Mouse (Mus musculus) urinary bladder, postnatal 10 days (tissue): ENCODE data around the gene Atg2a.

Source experiments
- DNase-seq: peaks from one replicate; pipeline ENCODE4 v3.0.0; 2022; ENCODE audit warnings: low spot score

Gene Atg2a

DNA sequence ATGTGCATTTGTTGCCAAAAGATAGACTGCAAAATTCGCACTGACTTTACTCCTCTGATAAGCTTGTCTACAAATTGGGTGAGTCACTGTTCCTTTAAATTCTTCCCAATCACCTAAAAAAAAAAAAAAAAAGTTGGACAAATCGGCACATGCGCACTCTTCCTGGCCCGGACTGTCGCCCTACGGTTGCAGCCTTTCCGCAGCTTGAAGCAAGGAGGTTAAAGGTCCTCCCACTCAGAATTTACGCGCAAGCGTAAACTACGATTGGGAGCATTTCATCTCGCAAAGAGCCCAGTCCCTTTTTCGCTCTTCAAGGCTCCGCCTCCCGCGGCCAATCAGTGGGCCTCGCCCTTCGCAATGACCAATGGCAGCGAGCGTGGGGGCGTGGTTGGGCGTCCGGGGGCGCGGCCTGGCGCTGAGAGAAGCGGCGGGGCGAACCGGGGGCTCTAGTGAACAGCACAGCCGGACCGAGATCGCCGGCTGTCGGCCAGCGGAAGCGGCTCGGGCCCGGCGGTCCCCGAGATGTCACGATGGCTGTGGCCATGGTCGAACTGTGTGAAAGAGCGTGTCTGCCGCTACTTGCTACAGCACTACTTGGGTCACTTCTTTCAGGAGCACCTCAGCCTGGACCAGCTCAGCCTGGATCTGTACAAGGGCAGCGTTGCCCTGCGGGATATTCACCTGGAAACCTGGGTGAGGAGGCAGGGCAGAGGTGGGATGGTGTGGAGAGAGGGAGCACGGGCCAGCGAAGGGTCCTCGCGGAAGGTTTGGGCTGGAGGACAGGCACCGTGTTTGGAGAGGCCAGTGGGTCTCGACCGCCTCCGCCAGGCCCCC, at the start of gene Atg2a:
Atg2a (plus strand) TSS at position 395 of the 834 bp plus-strand sequence.
- peak; percentile 96 for DNase-seq

DNA sequence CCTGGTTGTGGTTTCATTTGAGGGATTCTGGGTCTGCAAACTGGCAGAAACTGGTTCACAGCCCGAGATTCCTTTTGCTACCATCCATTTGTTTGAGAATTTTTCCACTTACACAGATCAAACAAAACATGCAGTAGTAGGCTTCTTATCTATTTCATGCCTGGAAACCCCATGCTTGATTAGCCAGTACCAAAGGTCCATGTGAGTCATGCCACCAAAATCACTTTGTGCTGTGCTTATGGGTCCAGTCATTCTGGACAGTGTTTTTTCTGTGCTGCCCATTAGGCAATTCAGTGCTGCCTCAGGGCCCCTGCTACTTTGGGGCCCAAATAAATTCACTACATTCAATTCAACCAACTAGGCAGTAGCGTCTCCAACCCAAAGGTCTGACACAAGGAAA, 37.2 kb upstream of the Atg2a start:
- DNase-seq: no peak

DNA sequence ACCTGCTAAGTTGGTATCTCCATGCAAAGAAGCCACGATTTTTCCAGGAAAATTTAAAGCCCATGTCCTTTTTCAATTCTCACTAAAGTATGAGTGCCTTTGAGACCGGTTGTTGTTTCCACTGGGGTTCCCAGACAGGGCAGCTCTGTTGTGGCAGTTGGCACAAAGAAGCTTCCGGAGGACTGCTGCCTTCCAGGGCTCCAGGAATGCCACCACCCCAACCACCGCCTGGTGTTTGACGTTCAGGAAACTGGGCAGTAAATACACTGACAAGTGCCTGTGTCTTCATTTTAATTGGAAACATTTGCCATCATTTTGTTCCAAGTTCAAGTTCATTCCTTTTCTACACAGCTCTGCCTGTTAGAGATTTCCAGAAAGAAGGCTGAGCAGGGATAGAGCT, 34.8 kb upstream of the Atg2a start:
- DNase-seq: no peak

DNA sequence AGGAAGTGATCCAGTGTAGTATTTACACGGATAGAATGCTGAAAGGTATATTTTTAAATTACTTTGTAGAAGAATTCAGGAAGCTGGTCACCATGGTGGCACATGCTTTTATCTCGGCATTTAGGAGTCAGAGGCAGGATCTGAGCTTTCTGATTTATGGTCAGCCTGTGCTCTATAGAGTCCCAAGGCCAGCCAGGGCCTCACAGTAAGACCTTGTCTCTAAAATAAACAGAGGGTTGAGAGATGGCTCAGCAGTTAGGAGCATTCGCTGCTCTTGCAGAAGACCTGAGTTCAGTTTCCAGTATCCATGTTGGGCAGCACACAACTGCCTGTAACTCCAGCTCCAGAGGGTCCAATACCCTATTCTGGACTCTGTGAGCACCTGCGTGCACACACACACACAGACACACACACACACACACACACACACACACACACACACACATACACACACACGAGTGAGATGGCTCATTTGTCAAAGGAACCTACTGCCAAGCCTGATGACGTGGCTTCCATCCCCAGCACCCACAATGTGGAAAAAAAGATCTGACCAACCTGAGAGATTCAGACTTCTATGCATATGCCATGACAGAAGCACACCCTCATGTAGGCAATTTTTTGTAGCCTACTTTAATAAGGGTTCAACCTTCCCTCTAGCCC, 25.3 kb upstream of the Atg2a start:
- DNase-seq: no peak

DNA sequence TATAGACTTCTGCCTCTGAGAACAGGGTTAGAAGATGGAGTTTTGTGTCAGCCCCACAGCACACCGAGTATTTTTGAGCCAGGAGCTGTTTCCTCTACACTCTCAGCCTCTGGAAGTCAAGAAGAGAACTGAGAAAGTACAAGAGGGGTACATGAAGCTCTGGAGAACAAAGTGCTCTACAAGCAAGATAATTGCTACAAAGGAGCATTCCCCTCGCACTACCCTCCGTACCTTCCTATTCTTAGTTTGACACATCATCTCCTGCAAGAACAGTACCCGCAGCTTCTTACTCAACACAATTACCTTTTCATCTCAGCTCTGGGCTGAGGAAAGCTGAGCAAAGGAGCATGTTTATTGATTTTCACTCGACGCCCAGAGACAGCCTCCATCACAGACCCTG, 22.9 kb upstream of the Atg2a start:
- no peak for DNase-seq

DNA sequence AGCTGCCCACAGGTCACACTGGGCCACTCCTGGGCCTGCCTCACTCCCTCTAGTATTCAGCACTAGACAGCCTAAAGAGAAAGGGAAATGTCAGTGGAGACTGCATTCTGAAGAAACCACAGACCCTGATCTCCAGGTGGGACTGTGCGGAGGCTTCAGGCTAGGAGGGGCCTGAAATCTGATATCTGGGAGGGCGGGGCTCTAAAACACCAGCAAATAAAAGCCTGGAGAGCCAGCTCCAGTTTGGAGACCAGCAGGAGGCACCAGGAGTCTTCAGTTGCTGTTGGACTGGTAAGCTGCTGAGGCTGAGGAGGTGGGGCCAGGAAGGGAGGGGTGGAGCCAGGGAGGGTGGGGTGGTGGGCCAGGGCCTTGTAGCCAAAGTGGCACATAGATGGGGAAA, 15.3 kb upstream of the Atg2a start, which contains the start of gene Gpha2:
Gpha2 (plus strand) TSS at position 246 of the 400 bp plus-strand sequence.
- DNase-seq: no peak

DNA sequence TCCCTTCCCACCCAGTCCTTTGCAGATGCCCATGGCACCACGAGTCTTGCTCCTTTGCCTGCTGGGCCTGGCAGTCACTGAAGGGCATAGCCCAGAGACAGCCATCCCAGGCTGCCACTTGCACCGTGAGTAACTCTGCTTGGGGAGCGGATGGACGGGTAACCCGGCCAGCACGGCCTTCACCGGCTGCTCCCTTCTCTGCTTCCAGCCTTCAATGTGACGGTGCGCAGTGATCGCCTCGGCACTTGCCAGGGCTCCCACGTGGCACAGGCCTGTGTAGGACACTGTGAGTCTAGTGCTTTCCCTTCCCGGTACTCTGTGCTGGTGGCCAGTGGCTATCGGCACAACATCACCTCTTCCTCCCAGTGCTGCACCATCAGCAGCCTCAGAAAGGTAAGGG, 14.7 kb upstream of the Atg2a start:
- no peak for DNase-seq

DNA sequence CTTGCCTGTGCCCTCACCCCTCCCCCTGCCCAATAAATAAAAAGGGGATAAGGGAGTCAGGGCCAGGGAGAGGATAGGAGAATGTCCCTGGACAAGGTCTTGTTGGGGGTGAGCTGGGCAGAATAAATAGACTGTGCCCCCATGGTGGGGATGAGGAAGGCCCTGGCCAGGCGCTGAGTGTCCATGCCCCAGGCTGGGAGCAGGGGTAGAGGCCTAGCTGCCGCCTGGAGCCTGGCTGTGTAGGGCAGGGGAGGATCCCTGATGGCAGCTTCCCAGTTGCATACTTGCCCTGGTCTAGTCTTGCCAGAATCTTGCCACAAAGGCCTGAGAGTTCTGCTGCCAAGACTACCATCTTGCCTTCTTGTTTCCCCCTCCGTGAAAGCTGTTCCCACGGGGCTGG, 13.6 kb upstream of the Atg2a start:
- DNase-seq: no peak

DNA sequence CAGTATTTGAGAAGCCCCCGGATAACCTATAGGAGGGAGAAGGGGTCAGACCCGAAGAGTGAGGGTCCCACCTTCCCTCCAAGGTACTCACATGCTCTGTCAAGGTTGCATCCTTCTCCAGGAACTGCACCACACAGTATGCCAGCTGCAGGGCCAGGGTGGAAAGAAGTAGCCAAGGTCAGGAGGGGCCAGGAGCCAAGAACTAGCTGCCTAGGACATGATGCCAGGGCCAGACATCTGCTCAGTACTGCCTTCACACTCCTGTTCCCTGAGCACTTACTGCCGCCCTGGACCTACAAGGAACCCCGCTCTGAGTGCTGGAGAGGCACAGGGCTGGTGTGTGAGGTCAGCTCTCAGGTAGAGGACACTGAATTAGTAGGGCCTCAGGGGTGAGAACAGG, 11.1 kb upstream of the Atg2a start:
- no peak for DNase-seq

DNA sequence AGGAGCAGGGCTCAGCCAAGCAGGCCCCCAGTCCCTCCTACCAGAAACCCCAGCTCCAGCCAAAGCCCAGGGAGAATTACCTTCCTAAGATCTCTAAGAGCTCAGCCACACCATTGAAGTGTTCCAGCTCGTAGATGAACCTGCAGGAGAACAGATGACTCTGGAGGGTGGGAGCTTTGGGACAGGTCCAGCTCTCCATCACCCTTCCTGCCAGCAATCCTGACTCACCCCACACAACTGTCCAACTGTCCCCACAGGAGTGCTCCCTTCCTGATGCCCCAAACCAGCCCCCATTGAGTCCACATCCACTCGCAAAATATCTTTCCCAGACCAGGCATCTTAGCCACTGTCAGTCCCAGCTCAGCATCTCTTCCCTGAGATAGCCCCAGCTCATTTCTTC, 10.4 kb upstream of the Atg2a start:
- no peak for DNase-seq

DNA sequence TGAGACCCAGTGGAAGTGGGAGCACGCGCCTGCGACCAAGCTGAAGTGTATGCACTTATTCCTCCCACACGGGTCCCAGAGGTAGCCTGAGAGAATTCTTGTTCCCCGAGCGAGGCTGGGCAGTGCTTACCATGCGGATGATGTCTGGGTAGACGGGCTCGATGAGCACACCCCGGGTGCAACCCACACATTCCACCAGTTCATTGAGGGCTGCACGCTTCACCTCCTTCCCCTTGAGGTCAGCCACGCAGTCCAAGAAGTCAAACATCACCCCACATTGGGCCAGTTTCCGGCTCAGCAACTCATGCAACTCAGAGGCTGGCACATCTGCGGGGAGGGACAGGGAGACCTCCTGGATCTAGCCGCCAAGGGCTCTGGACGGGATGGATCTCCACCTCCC, 7.8 kb upstream of the Atg2a start:
- DNase-seq: no peak

DNA sequence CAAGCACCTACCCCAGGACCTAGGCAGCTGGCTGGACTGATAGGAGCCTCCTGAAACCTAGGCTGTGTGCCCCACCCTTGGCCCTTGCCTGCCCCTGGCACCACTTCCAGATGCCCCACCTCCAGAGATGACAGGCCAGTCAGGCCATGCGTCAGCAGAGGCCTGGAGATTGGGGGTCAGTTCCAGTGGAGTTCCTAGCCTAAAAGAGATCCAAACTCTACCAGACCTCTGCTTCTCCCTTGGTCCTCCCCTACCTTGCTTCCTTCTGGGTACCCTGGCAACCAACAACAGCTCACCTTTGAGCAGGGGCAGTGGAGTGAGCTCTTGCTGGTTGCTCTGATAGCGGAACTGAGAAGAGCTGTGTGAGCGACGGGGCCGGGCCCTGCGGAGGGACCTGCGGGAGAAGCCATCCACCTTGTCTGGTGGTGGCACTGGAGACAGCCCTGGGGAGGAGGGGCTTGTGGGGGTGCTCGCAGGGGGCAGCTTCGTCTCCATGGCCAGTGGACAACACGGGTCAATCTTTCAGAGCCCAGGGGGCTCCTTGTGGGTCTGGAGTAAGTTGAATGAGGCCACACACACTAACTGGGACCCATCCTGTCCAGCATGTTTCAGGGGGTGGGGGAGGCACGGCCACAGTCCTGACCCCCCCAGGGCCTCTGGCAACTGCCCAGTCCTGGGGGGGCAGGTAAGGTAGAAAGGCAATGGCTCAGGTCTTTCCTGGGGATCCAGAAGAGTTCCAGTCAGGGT, 7.0 kb upstream of the Atg2a start:
- DNase-seq: no peak

DNA sequence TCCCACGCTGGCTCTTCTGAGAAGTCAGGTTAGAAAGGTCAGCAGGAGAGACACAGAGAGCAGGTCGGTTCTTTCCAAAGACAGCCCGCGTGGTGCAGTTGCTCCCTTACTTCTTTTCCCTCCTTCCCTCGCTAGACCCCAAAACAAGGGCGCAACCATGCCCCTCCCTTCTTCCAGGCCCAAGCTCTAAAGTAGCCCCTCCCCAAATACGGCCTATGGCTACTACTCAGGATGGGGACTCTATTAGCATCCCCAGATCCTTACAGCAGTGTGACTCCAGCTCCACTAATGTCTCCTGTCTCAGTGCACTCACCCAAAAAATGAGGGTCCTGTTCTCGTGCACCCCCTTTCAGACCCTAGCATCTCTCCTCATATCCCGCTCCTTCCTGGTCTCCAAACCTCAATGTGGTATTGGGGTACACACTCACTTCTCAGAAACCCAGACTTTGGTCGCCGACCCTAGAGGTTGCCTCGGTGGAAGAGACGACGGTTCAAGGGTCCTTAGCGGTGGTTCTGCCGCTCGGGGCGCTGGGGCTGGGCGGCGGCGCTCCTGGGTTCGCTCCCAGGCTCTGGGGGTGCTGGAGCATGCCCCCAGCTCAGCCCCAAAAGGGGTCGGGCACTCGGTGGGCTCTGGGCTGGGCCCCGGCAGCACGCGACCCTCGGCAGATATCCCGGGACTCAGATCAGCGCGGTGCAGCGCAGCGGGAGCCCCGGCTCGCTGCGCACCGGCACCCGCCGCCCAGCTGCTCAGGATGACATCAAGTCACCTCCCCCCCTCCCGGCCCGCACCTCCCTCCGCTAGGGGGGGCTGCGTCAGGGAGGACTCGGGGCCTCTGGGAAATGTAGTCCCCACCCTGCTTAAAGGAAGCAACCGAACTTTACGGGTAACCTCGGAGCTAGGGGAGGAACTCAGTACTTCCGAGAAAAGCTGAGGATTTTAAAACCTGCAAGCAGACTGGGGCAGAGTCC, 6.1 kb upstream of the Atg2a start, which contains the start of gene Ppp2r5b:
Ppp2r5b (minus strand) TSS at position 789 of the 969 bp plus-strand sequence.
- peak; percentile 67 for DNase-seq

DNA sequence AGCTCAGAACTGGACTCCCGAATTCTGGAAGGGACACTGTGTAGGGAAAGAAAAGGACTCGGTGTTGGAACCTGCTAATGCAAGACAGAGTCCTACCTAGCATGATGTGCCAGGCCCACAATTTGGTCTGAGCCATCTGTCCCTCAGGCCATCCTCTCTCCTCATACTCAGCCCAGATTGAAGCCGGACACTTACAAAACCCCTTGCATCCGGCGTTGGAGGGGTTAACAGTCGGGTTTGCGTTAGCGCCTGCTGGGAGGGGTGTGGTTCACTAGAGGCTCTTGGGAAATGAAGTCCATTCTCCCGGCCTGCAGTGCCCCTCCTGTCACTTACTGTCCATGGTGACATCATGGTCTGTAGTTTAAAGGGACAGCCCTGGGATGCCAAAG, 5.4 kb upstream of the Atg2a start:
- peak; percentile 63 for DNase-seq

DNA sequence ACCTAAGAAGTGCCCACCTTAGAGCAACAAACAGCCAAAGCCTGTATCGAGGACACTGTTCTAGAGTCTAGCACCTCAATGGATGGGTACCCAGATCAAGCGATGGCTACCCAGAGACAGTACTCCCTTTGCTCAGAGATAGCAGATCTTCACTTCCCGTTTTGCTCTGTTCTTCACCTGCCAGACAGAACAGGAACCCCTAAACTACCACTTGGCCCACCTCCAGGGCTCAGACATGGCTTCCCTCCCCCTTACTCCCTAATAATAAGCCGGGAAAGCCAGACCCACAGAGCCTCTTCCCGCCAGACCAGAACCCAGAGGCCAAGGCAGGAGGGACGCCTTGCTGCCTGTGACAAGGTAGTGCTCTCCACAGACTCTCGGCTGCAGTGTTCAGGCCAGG, 4.6 kb upstream of the Atg2a start:
- DNase-seq: no peak

DNA sequence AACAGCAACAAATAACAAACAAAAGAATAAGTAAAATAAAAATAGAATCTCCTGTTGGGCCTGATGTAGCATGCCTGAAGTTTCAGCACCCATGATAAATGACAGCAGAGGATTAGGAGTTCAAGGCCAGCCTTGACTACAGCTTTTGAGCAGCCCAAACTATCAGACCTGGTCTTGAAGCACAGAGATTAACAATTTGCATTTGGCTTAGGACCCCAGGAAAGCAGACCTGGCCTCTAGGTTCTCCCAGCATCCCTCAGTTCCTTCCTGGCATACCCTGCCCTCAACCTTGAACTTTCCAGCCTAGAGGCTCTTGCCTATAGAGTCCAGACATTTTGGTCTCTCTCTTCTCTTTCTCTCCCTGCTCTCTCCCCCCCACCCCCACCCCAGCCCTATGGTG, 2.7 kb upstream of the Atg2a start:
- DNase-seq: no peak

DNA sequence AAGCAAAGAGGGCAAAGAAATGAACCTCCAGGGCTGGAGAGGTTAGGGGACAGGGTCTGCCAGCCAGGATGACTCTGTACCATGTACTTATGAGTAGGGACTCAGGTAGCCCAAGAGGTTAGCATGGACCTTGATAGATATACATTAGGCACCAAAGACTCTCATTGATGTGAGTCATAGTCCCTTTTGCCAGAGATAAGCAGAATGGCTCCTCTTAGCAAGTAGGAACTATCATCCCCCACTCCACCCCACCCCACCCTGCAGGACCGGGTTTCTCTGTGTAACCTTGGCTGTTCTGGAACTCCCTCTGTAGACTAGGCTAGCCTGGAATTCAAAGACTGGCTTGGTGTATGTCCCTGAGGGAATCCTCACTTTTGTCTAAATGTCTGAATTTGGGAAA, 1.3 kb upstream of the Atg2a start:
- no peak for DNase-seq

DNA sequence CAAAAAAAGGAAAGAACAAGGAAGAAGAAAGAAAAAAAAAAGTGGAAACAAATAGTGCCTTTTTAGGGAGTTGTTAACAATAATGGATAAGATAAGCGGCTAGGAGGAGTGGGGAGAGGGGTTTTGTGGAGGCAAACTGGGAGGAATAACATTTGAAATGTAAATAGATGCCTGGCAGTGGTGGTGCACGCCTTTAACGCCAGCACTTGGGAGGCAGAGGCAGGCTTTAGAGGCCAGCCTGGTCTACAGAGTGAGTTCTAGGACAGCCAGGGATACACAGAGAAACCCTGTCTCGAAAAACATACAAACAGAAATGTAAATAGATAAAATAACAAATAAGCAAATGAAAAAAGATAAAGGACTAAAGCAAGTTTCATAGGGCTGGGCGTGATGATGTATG, 743 bp upstream of the Atg2a start:
- no peak for DNase-seq

DNA sequence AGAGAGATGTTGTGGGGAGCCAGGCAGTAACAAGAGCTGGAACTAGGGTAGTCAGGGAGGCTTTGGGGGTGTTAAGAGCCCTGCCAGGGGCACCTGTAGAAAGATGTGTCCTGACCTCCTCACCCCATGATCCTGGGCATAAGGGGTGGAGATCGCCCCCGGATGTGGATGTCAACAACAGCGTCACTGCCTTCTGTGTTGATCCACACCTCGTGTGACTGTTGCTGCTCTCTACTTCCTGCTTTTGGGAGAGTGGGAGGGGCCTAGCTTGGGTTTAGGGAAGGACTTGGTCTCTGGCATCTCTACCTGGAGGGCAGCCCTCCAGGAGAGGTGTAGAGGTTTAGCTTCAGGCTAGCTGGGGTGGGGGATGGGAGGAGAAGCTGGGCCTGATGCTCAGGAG, 813 bp downstream of the Atg2a start:
- DNase-seq: no peak

DNA sequence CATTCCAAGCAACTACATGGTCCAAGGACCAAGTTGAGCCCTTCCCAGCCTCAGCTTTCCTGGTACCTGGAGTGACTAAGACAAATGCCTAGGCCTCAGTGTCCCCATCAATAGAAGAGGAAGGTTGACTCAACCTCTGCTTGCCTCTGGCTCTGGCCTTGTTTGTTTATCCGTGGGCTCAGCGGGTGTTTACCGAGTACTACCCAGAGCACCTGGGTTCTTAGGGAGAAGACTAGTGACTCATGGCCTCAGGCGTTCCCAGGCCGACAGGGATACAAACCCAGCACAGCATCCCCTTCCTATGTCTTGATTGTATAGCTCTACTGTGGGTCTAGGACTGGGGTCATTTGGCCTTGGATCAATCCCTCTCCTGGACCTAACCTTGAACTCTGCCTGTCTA, 1.8 kb downstream of the Atg2a start:
- no peak for DNase-seq

DNA sequence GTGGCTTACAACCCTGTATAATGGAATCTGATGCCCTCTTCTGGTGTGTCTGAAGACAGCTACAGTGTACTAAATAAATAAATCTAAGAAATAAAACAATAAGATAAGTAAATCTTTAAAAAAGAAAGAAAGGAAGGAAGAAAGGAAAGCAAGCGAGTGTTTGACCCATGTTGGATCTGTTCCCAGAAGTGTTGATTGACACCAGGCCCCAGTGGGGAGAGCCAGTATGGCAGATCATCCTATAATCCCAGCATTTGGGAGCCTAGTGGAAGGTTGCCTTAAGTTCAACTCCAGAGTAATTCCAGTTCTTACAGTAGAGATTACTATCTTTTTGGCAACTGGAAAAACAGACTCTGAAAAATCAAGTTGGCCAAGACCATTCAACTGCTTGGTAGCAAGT, 4.3 kb downstream of the Atg2a start:
- DNase-seq: no peak
